ENCODE assay signal across 8 mouse cellular contexts in the genomic region with DNA sequence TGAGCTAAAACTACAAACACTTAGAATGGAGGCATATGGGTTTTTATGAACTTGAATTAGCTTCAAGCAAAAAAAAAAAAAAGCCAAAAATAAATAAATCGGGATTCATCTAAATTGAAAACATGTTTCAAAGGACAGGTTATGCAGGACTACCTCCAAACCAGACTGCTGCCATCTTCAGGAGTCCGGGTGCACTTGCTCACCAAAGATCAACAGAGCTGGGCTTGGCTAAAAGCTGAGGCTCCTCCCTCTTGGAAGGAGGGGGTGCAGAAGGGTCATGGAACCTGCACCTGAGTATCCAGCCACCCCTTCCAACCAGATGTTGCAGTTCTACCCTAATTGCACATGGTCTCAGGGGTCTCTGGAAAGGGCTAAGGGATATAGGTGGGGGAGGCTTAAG. TPM values are rescaled to one million over a fixed set of nuclear protein-coding genes. Genes with fewer than 3 reads are reported as not detected.
DNase-seq lines count a peak whose midpoint lies in the region; ATAC-seq and TF ChIP-seq lines count a peak whose summit lies in the region.

No protein-coding gene starts in this region.

- no peak for ATAC-seq in liver, embryonic 11.5 days (replicated peaks; ENCODE audit: low FRiP score)
- ATAC-seq in hindbrain, embryonic 13.5 days (ENCODE audit: low FRiP score): no peak

- H3K27me3 ChIP-seq in liver, adult 2 months (ENCODE audit: control insufficient read depth, insufficient read depth, low read length): no peaks in the 10 kb centered on the region
- no peaks in the 10 kb centered on the region; the same call in 1 of the 2 replicates for H3K27me3 ChIP-seq in liver, embryonic 11.5 days (replicated peaks; ENCODE audit: control insufficient read depth, insufficient read depth, low read length)
- peaks cover 15% of the 10 kb centered on the region for H3K27me3 ChIP-seq in hindbrain, embryonic 13.5 days

- DNase-seq in adrenal gland, adult (ENCODE audit: inconsistent age in 2 of 2, low spot score in 1 of 2): peak; percentile 31 to 55
- DNase-seq in adrenal gland, postnatal 25 days: no peak
- DNase-seq in liver, adult 2 months (ENCODE audit: extremely low read depth, low read depth, low spot score): peak; percentile 52
- no peak for DNase-seq in liver, embryonic 11.5 days (ENCODE audit: low spot score)
- DNase-seq in kidney, adult 9 months: peak; percentile 78
- DNase-seq in thymus, postnatal 10 days (ENCODE audit: low spot score in 2 of 2): peak; percentile 23 to 39
- DNase-seq in right cerebral cortex, postnatal 4 days: no peak

- peak; percentile 38; the same call in 1 of the 2 replicates for TF ChIP-seq CTCF in liver, adult 2 months (IDR thresholded peaks at IDR 0.05; ENCODE audit: low read depth, low read length)

- H3K9me3 ChIP-seq in liver, embryonic 11.5 days (ENCODE audit: control insufficient read depth, low read length): no peaks in the 10 kb centered on the region
- no peaks in the 10 kb centered on the region for H3K9me3 ChIP-seq in hindbrain, embryonic 13.5 days

- peaks cover 5% of the 10 kb centered on the region; the same call in 1 of the 2 replicates for H3K4me1 ChIP-seq in liver, adult 2 months (ENCODE audit: control insufficient read depth, insufficient read depth, low read length)
- peaks cover 13% of the 10 kb centered on the region for H3K4me1 ChIP-seq in liver, embryonic 11.5 days (replicated peaks; ENCODE audit: control insufficient read depth, insufficient read depth, low read length)
- H3K4me1 ChIP-seq in hindbrain, embryonic 13.5 days (replicated peaks): peaks cover 10% of the 10 kb centered on the region

- no peaks in the 10 kb centered on the region for H3K36me3 ChIP-seq in liver, adult 2 months (ENCODE audit: control insufficient read depth, insufficient read depth, low read length)
- H3K36me3 ChIP-seq in liver, embryonic 11.5 days (ENCODE audit: control insufficient read depth, insufficient read depth, low read length): no peaks in the 10 kb centered on the region
- H3K36me3 ChIP-seq in hindbrain, embryonic 13.5 days: no peaks in the 10 kb centered on the region

- no peak overlapping the region for H3K4me3 ChIP-seq in liver, adult 2 months (ENCODE audit: insufficient read depth, low read depth, low read length)
- no peak overlapping the region for H3K4me3 ChIP-seq in liver, embryonic 11.5 days (ENCODE audit: low read depth, low read length)
- H3K4me3 ChIP-seq in hindbrain, embryonic 13.5 days: no peak overlapping the region

- no peak overlapping the region for H3K4me2 ChIP-seq in liver, embryonic 11.5 days
- H3K4me2 ChIP-seq in hindbrain, embryonic 13.5 days: no peak overlapping the region

- H3K27ac ChIP-seq in liver, adult 2 months (replicated peaks; ENCODE audit: insufficient read depth, low read depth, low read length): no peak overlapping the region
- H3K27ac ChIP-seq in liver, embryonic 11.5 days (ENCODE audit: low read depth, low read length): no peak overlapping the region
- H3K27ac ChIP-seq in hindbrain, embryonic 13.5 days: no peak overlapping the region

- H3K9ac ChIP-seq in liver, adult 2 months (ENCODE audit: low read depth, low read length): no peak overlapping the region
- no peak overlapping the region for H3K9ac ChIP-seq in liver, embryonic 11.5 days (ENCODE audit: low read depth, low read length)
- no peak overlapping the region for H3K9ac ChIP-seq in hindbrain, embryonic 13.5 days

- no peak for TF ChIP-seq POLR2A in liver, adult 2 months (IDR thresholded peaks at IDR 0.05; ENCODE audit: extremely low read depth, insufficient read depth, low read length)

- no peaks in the 10 kb centered on the region for H3K79me2 ChIP-seq in liver, adult 2 months (ENCODE audit: control insufficient read depth, insufficient read depth, low read length)

- 7% methylated on average over 2 of the region's 2 CpGs for WGBS in liver, adult 2 months
- WGBS in liver, embryonic 11.5 days: 17% methylated on average over 2 of the region's 2 CpGs
- 34% methylated on average over 2 of the region's 2 CpGs for WGBS in hindbrain, embryonic 13.5 days

RNA-seq across cellular contexts. Expression of a gene that starts 3.3 kb away (rescaled TPM):
- total RNA-seq in adrenal gland, postnatal 25 days (2021): 23.1 and 28.8 TPM in 2 replicates
- 11.4 and 12.1 TPM in 2 replicates for total RNA-seq in liver, adult 2 months (2014; rRNA removed)
- 2.8 and 3.8 TPM in 2 replicates for polyA plus RNA-seq in liver, adult 2 months (2012; rRNA removed)
- polyA plus RNA-seq in liver, embryonic 11.5 days (2014; fragmentation: Nextera tagmentation; extraction: Ambion mirVana): 5.0 and 5.2 TPM in 2 replicates
- polyA plus RNA-seq in hindbrain, embryonic 13.5 days (2015; fragmentation: Nextera tagmentation; extraction: Ambion mirVana): 6.2 and 7.3 TPM in 2 replicates

Comparison
In these comparisons a context has a peak if more than half of its experiments do, and no peak if none do; other contexts are left out.
1. DNase-seq: peak in adrenal gland, adult (2 of 2), liver, adult 2 months (single experiment), kidney, adult 9 months (single experiment) and thymus, postnatal 10 days (2 of 2); none in adrenal gland, postnatal 25 days (single experiment), liver, embryonic 11.5 days (single experiment) and right cerebral cortex, postnatal 4 days (single experiment).